ENCODE assay signal across 18 mouse cellular contexts in genomic region chr9:95708943-95709342, GRCm38 (mm10). TPM values are rescaled to one million over a fixed set of nuclear protein-coding genes. Genes with fewer than 3 reads are reported as not detected.
DNase-seq lines count a peak whose midpoint lies in the region; ATAC-seq and TF ChIP-seq lines count a peak whose summit lies in the region.
"Had no signal": no experiment of that assay in that cellular context is flagged by ENCODE, and none has a peak within 500 bp of the region (broad histone marks: within the 10 kb centered on the region; RNA-seq: fewer than 3 reads in every experiment).

No protein-coding gene starts in this region.

- no peaks in the 10 kb centered on the region for H3K27me3 ChIP-seq in kidney, postnatal 0 days (ENCODE audit: insufficient read depth, low read length)
- H3K27me3 ChIP-seq in kidney, embryonic 14.5 days (ENCODE audit: control insufficient read depth, insufficient read depth, low read length): no peaks in the 10 kb centered on the region
- H3K27me3 ChIP-seq: embryonic facial prominence, embryonic 15.5 days; hindbrain, embryonic 15.5 days; limb, embryonic 12.5 days; midbrain, embryonic 15.5 days had no signal

- in situ Hi-C loops in ES-E14 (cut with MboI; ENCODE audit: low sequenced_read_pairs in 2 of 2, unreplicated experiment in 2 of 2): no loop called here

- no peaks in the 10 kb centered on the region for H3K36me3 ChIP-seq in kidney, postnatal 0 days (ENCODE audit: insufficient read depth, low read length)
- no peaks in the 10 kb centered on the region for H3K36me3 ChIP-seq in kidney, embryonic 14.5 days (ENCODE audit: control insufficient read depth, insufficient read depth, low read length)
- no peaks in the 10 kb centered on the region for H3K36me3 ChIP-seq in ES-E14 (ENCODE audit: control insufficient read depth, insufficient read depth, low read length, poor library complexity, severe bottlenecking)
- H3K36me3 ChIP-seq: embryonic facial prominence, embryonic 15.5 days had no signal

- H3K4me2 ChIP-seq in kidney, postnatal 0 days (ENCODE audit: low read length): no peak overlapping the region
- no peak overlapping the region for H3K4me2 ChIP-seq in kidney, embryonic 14.5 days (replicated peaks; ENCODE audit: low read depth, low read length)
- H3K4me2 ChIP-seq: embryonic facial prominence, embryonic 15.5 days; hindbrain, embryonic 15.5 days; limb, embryonic 12.5 days; midbrain, embryonic 15.5 days had no signal

- no peaks in the 10 kb centered on the region for H3K9me3 ChIP-seq in kidney, postnatal 0 days (replicated peaks; ENCODE audit: low read length)
- no peaks in the 10 kb centered on the region for H3K9me3 ChIP-seq in kidney, embryonic 14.5 days (ENCODE audit: control insufficient read depth, low read length)
- 0 out of 2 replicates have a peak, but pooled peaks cover 1% of the 10 kb centered on the region for H3K9me3 ChIP-seq in ES-E14 (ENCODE audit: control insufficient read depth, insufficient read depth, low read depth, low read length)
- H3K9me3 ChIP-seq: embryonic facial prominence, embryonic 15.5 days; hindbrain, embryonic 15.5 days; limb, embryonic 12.5 days; midbrain, embryonic 15.5 days had no signal

- peak; percentile 28; the same call in 1 of the 2 replicates for TF ChIP-seq CTCF in kidney, postnatal 0 days (IDR thresholded peaks at IDR 0.05; ENCODE audit: low read depth)

- H3K4me3 ChIP-seq in kidney, postnatal 0 days (replicated peaks; ENCODE audit: low read depth, low read length): no peak overlapping the region
- no peak overlapping the region for H3K4me3 ChIP-seq in kidney, embryonic 14.5 days (ENCODE audit: low read length)
- H3K4me3 ChIP-seq in ES-E14 (ENCODE audit: insufficient read depth in 1 of 2, low read depth in 1 of 2, low read length in 2 of 2, poor library complexity in 1 of 2, severe bottlenecking in 1 of 2): no peak overlapping the region
- H3K4me3 ChIP-seq: embryonic facial prominence, embryonic 15.5 days; hindbrain, embryonic 15.5 days; limb, embryonic 12.5 days; midbrain, embryonic 15.5 days had no signal

- no peak overlapping the region for H3K9ac ChIP-seq in kidney, postnatal 0 days (ENCODE audit: low read depth, low read length)
- no peak overlapping the region for H3K9ac ChIP-seq in kidney, embryonic 14.5 days (ENCODE audit: low read depth, low read length)
- H3K9ac ChIP-seq in ES-E14 (ENCODE audit: insufficient read depth, low read depth, low read length, poor library complexity, severe bottlenecking): no peak overlapping the region
- H3K9ac ChIP-seq: embryonic facial prominence, embryonic 15.5 days; hindbrain, embryonic 15.5 days; limb, embryonic 12.5 days; midbrain, embryonic 15.5 days had no signal

- H3K27ac ChIP-seq in kidney, postnatal 0 days: no peak overlapping the region
- no peak overlapping the region for H3K27ac ChIP-seq in kidney, embryonic 14.5 days (ENCODE audit: low read depth, low read length)
- no peak overlapping the region for H3K27ac ChIP-seq in ES-E14 (ENCODE audit: insufficient read depth, low read depth, low read length, poor library complexity, severe bottlenecking)
- H3K27ac ChIP-seq: embryonic facial prominence, embryonic 15.5 days; hindbrain, embryonic 15.5 days; limb, embryonic 12.5 days; macrophage; midbrain, embryonic 15.5 days had no signal

- no peak for ATAC-seq in kidney, postnatal 0 days (replicated peaks; ENCODE audit: low FRiP score, low read depth)
- no peak for ATAC-seq in kidney, embryonic 14.5 days (ENCODE audit: low FRiP score, low TSS enrichment)
- ATAC-seq: midbrain, embryonic 15.5 days had no signal

- DNase-seq in kidney, postnatal 0 days (ENCODE audit: low spot score): no peak
- DNase-seq in A20 (ENCODE audit: low read depth, low spot score) (peak; percentile 28), ES-E14 (ENCODE audit: low read depth, low spot score) (peak; percentile 31)
- peak; percentile 24 for DNase-seq in induced T-regulatory cell, adult 2 months (ENCODE audit: low read depth)
- no peak for DNase-seq in urinary bladder, postnatal 10 days (ENCODE audit: low spot score)
- DNase-seq in right cerebral cortex, adult 2 months (ENCODE audit: low spot score in 2 of 2): no peak
- DNase-seq in layer of hippocampus, postnatal 25 days (ENCODE audit: extremely low spot score in 1 of 2, low spot score in 1 of 2): no peak
- DNase-seq: cerebellum, adult 18-20 months; heart, adult 11 months; kidney, adult 8-10 months; lung, adult 2 months; right cerebral cortex, postnatal 25 days had no signal

- no peaks in the 10 kb centered on the region for H3K4me1 ChIP-seq in kidney, postnatal 0 days (replicated peaks; ENCODE audit: insufficient read depth, low read length)
- no peaks in the 10 kb centered on the region for H3K4me1 ChIP-seq in kidney, embryonic 14.5 days (ENCODE audit: control insufficient read depth, insufficient read depth, low read length)
- no peaks in the 10 kb centered on the region for H3K4me1 ChIP-seq in ES-E14 (ENCODE audit: control insufficient read depth in 2 of 2, insufficient read depth in 2 of 2, low read length in 2 of 2, poor library complexity in 1 of 2)
- H3K4me1 ChIP-seq: embryonic facial prominence, embryonic 15.5 days; hindbrain, embryonic 15.5 days; midbrain, embryonic 15.5 days had no signal

TF ChIP-seq in ES-E14, 5 proteins besides CTCF, POLR2A, EP300 and RAD21:
- TF ChIP-seq ZC3H11A (IDR thresholded peaks at IDR 0.05; ENCODE audit: borderline replicate concordance, low read depth, low read length) (peak; percentile 50; the same call in 1 of the 2 replicates), ZNF384 (IDR thresholded peaks at IDR 0.05; ENCODE audit: low read depth, low read length) (no peak)

RNA-seq across cellular contexts. Expression of gene Trpc1, which starts 41.2 kb away (rescaled TPM):
- 5.1 and 5.4 TPM in 2 replicates for polyA plus RNA-seq in kidney, postnatal 0 days (2015; fragmentation: Nextera tagmentation; extraction: Ambion mirVana)
- 3.4 and 4.8 TPM in 2 replicates for polyA plus RNA-seq in kidney, embryonic 14.5 days (2014; fragmentation: Nextera tagmentation; extraction: Ambion mirVana)
- total RNA-seq in ES-E14 (2012; rRNA removed): 2.5 and 3.6 TPM in 2 replicates
- 10 to 100 TPM; 41.0 to 48.0 TPM for total RNA-seq in layer of hippocampus, postnatal 25 days (2021)
- polyA plus RNA-seq: macrophage had no signal

Comparison
In these comparisons a context has a peak if more than half of its experiments do, and no peak if none do; other contexts are left out.
1. DNase-seq: peak in A20 (single experiment), ES-E14 (single experiment) and induced T-regulatory cell, adult 2 months (single experiment); none in kidney, postnatal 0 days (single experiment), urinary bladder, postnatal 10 days (single experiment), right cerebral cortex, adult 2 months (0 of 2) and layer of hippocampus, postnatal 25 days (0 of 2).